Mouse (Mus musculus) cerebellum, postnatal 14 days (tissue): ENCODE measurements around the gene Ncf4.
"Not testable (repeated sequence)": the region's sequence is repeated elsewhere in the genome, so short reads cannot be mapped to it uniquely, and the experiment has no call there.

Experiments used
- DNase-seq, 2 experiments: peaks; one replicate each; pipeline ENCODE4 v3.0.0; 2021; ENCODE audit warnings: mixed read lengths in 2 of 2

The Ncf4 gene

DNA sequence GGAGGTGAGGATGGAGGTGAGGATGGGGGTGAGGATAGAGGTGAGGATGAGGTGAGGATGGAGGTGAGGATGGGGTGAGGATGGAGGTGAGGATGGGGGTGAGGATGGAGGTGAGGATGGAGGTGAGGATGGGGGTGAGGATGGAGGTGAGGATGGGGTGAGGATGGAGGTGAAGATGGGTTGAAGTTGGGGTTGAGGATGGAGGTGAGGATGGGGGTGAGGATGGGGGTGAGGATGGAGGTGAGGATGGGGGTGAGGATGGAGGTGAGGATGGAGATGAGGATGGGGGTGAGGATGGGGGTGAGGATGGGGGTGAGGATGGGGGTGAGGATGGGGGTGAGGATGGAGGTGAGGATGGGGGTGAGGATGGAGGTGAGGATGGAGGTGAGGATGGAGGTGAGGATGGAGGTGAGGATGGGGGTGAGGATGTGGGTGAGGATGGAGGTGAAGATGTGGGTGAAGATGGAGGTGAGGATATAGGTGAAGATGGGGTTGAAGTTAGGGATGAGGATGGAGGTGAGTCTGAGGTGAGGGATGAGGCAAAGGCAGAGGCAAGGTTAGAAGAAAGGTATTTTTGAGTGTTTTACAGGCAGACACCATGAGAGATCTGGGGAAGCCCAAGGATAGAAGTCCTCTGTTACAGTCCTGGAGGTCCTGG lies 12.1 kb downstream of the Ncf4 start:
- not testable (repeated sequence) for DNase-seq

DNA sequence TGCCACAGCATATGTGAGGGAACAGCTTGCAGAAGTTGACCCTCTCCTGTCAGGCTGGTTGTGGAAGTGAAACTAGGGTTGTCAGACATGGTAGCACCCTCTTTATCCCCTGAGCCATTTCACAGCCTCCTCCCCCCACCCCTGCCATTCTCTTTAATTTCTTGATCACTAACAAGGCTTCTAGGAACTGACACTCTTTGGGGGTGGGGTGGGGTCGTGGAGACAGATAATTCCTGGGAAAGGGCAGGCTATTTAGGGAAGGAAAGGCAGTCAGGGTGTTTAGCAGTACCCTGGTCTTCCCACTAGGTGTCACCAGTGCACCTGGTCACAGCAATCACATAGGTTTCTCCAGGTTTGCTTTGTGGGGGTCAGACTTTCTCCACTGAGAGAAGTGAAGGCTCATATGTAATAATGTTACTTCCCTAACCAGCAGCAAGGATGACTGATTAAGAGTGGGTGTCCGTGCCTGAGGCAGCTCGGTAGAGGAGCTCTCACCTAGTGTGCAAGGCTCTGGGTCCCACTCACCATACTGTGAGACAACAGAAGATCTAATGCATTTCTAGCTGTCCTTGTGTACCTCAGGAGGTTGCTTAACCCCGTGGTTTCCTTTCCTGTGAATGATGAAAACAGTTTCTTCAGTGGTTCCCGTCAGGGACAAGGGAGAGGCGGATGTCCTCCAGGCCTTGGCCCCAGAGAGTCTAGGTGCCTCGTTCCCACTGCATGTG lies 12.9 kb downstream of the Ncf4 start:
- peak; percentile 81 to 85 for DNase-seq

DNA sequence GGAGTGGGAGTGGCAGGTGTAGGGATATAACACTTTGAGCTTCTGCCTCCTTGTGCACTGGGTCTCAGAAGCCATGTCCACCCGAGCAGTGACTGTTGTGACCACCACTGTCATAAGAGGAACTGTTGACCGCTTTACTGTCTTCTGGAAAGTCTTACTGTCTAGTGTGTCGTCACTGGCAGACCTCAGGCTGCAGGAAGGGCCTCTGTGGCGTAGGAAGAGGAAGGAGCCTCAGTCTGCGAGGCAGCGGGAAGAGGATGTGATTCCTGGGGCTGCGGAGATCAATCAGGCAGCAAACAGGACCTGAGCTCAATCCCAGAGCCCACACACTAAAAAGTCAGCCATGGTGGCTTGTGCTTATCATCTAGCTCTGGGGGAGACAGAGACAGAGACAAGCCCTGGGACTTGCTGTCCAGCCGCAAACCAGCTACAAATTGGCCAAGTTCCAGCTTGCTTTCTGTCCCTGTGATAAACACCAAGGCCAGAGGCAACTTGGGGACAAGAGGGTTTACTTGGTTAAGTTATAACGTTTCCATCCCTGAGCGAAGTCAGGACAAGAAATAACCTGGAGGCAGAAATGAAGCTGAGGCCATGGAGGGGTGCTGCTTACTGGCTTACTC lies 13.8 kb downstream of the Ncf4 start:
- DNase-seq: no peak

DNA sequence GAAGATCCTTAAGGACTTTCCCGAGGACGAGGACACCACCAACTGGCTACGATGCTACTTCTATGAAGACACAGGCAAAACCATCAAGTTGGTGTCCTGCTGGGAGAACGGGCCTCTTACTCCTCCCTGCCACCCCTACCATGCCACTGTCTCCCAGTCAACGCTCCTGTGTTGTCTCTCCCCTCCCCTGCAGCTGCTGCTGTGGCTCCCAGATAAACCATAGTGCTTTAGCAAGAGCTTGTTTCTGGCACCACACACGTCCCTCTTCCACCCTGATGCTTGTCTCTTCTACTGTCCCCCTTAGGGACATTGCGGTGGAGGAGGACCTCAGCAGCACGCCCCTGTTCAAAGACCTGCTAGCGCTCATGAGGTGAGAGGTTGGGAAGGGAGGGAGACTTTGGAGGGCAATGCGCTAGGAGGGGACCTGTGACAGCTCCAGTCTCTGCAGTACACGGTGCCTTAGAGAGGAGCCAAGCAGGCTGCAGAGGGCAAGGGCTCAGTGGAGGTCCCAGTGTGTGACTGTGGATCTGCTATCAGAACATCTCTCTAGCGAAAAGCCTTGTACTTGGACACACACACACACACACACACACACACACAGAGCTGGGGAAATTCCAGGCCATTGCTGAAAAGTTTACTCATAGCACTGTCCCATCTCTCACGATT lies 16.2 kb downstream of the Ncf4 start:
- no peak for DNase-seq

DNA sequence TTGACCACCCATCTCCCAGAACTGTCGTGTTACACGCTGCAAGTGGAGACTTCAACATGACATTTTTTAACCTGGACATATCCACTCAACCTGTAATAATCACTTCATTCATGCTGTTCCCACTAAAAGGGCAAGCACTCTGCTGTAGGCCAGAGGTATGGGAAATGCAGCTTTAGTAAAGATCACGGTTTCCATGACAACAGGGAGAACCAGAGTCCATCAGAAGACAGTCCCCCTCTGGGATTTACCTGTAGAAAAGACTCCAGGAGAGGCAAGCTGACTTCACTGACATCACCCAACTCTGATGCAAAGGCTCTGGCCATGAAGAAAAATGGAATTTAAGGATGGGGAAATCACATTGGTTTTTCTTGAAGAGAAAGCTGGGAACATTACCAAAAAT lies 18.7 kb downstream of the Ncf4 start:
- DNase-seq: no peak

DNA sequence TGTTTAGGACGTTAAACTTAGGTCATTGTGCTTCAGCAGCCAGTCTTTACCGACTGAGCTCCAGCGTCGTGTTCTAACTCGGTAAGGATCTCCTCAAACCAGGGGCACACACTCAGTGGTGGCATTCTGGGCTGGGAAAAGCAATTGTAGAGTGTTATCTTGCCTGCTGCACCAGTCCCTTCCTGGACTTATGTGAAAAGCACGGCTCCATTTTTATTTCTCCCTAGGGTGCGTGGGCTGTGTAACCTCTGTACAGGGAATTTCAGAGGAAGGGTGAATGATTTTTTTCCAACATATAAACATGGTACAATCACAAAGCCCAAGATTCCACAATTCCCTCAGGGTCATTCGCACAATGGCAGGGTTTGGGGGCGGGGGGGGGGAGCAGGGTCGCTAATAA lies 22.8 kb downstream of the Ncf4 start:
- no peak for DNase-seq

DNA sequence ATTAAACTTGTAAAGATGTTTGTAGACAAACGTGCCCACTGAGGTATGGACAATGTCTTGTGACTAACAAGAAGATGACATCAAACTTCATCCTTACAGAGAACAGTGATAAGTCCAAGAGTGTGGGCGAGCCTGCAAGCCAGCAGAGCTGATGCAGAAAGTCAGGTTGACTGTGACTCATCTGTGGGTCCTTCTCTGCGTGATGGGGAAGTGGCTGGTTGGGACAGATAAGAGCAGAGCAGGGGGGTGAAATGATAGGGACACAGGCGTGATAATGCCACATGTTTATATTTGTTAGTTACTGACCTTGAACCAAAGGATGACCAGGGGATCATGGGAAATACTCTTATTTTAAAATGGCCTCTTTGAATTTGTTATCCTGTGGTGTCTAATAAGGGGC lies 23.3 kb downstream of the Ncf4 start:
- no peak for DNase-seq

DNA sequence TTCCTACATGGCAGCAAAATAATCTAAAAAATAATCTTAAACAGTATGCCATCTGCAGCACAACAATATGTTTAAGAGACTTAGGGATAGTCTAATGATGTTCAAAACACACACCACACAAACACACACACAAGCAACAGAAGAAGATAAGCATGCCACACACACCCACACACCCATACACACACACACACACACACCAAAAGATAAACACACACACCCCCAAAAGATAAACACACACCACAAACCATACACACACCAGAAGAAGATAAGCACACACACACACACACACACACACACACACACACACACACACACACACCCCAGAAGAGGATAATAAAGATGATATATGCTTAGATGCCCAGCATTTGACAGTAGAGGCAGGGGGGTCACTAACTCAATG lies 26.6 kb downstream of the Ncf4 start:
- DNase-seq: no peak

DNA sequence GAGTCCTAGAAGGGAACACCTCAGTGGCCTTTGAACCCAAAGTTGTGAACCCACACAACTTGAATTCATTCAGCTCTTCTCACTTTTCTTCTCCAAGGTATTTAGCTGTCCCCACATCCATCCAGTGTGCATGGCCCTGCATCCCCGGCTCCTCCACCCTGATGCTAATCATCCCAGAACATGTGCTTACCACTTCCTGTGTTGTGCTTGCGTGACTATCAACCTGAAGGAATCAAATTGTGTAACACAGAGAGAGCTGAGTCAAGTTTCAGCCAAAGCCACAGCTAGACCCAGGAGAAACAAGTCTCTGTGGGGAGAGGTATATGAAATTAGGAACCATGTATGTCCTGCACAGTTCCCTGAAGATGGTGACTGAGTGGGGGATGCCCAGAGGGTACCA lies 33.7 kb downstream of the Ncf4 start:
- no peak for DNase-seq

DNA sequence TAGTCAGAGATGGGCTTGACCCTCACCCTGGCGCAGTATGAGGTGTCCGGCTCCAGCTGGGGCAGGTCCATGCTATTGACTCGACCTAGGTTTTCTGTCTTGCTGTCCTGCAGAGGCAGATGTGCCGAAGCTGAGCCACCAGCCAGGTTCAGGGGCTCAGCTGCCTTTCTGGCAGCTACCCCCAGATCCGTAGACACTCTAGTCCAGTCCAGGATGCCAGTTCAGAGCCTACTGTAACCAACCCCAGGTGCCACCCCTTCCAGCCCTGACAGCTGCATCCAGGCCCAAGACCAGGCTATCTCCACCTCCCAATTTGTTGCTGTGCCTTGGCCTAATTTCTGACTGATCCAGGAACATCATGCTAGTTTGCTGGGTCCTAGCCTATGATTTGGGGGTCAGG lies 43.3 kb downstream of the Ncf4 start:
- DNase-seq: no peak

DNA sequence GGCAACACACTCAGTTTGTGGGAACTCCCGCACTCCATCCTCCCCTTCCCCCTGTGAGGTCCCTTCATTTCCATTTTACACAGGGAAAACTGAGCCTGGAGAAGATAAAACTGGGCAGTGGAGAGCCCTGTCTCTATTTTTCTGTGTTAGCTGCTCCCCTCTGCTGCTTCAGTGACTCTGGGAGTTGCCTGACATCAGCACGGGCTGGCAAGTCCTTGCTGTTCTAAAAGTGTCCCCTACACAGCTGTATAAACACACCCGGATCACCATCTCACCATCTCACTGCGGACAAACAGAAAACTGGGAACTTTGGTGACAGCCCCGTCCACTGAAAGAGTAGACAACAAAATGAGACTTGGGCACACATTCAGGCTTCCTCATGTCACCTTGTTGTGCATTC lies 45.2 kb downstream of the Ncf4 start:
- DNase-seq: not testable (repeated sequence)

DNA sequence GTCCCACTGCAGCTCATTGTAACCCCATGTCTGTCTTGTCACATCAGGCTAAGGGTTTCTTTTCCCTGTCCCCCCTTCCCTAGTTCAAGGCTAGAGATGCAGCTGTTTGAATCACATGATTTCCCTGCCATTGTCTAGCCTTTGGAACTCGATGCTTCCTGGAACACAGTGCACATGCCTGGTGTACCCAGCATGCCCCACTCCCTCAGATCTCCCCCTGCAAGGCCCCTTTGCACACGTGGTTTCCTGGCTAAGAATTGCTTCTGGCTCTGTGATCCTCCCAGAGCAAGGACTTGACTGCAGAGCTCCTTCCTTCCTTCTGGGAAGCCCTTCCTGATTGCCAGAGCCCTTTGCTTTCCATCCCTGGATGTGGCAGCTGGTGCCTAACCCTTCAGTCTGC lies 48.6 kb downstream of the Ncf4 start:
- DNase-seq: not testable (repeated sequence)

DNA sequence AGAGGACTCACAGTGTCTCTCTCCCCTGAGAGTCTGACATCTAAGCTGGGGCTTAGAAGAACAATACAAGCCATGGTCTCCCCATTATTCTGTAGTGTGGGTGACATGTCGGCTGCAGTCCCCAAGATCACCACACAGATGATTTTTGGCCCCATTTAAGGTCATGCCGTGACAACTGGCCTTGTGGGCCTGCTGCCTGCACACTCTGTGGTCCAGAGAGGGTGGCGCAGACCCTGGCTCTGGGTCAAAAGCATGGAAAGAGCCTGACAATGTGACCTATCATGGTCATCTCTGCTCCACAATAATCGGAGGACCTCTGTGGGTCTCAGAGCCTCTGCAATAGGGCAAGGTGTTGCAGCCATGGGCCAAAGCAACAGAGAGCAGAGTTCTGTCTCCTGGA lies 49.1 kb downstream of the Ncf4 start:
- DNase-seq: no peak

DNA sequence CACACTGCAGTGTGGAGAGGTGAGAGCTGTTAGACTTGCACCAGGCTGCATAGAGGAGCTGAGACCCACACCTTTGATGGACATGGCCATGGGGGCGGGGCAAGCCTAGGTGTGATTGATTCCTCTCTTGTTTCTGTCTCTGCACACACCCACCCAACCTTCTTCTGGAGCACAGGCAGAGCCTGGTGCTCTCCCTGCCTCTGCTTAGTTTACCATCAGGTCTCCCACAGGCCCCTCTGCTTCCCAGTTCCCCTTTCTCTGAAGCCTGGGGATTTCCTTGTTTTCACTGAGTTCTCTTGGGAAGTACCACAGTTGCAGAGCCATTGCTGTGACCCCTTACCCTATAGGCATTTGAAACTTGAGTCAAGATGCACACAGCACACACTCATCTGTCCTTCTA lies 54.0 kb downstream of the Ncf4 start:
- no peak for DNase-seq

DNA sequence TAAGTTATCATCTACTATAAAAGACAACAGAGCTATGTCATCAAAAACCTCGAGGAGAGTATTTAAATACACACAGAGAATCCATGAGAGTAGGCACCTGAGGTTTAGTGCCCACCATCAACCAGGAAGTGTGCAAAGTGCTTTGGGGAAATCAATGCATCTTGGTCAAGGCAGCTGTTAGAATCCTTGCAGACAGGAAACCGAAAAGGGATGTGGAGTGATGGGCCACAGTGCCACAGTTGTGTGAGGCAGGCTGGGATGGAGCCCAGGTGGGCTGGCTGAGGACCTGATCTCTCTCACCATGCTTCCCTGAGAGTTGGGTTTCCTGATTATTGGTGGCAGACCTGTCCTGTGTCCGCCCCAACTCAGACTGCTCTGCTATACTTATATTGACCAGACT lies 55.0 kb downstream of the Ncf4 start:
- DNase-seq: no peak

DNA sequence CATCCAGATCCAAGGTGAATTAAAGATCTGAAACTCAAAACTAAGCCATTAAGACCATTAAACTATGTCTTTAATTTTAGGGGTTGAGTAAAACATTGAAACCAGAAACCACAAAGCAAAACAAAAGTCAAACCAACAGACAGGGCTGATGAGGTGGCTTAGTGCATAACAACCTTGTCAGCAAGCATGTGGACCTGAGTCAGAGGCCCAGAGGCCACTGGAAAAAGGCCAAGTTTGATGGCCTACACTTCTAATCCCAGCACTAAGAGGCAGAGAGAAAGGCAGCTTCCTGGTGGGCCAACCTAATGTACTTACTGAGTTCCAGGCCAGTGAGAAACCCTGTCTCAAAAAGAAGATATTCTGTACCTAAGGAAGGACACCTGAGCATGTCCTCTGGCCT lies 56.2 kb downstream of the Ncf4 start:
- no peak for DNase-seq

DNA sequence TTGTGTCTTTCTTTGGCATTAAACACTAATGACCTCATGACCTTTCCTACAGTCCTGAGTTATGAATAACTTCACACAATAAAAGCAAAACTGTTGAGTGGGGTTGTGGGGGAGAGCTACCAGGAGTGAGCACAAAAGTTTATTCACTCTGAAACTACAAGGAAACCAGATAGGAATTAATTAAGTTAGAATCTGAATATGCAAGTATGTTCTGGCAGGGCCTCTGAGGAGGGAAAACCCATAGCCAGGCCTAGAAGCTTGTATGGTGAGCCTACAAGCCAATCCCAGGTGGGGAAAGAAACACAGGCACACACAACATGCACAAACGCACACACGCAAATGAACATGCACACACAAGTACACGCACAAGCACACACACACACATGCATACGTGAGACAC lies 58.1 kb downstream of the Ncf4 start:
- no peak for DNase-seq

DNA sequence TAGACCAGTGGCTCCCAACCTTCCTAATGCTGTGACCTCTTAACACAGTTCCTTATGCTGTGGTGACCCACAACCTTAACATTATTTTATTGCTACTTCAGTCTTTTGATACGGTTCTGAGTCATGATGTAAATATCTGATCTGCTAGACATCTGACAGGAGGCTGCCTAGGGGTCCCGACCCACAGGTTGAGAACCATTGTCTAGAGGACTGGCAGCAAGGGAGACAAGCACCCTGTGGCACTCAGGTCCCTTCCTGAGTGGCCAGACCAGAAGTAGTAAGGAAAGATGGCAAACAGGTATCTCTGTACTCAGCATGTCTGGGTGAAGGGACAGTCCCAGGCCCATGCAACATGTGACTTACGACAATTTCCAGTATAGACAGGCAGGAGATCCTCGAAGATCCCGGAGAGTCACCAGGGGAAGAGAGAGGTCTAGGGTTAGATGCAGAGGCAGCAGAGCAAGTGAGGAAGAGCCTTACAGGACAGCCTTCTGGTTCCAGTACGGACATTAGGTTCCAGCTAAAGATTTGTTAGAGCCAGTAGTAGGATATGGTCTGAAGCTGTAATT lies 59.1 kb downstream of the Ncf4 start:
- DNase-seq: no peak

DNA sequence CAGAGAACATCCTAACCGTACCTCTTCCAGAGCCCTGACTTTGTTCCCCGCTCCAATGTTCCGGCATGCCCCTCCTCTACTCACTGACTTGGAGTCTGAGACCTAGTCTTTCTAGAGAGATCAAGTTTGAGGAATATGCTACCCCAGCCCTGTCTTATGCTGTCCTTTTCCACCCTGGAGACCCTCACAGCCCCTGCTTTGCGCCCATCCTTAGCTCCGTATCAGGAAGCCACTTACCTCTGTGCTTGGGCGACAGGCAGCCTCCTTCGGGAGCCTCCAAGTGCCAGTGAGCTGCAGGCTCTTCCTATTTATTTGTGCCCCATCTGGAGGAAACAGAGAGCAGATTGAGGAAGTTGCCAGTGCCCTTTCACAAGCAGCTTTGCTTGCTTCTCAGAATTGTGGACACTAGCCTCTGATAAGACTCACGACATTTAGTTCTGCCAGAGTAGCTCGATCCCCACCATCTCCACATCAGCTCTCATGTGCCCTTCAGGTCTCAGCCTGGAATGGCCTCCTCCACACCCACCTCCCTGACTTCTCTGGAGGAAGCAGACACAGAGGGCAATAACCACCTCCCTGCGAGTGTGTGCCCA lies 60.8 kb downstream of the Ncf4 start, which contains the start of gene Csf2rb2:
Gene Csf2rb2 (minus strand): TSS at position 381 of the 593 bp plus-strand sequence.
- no peak for DNase-seq

DNA sequence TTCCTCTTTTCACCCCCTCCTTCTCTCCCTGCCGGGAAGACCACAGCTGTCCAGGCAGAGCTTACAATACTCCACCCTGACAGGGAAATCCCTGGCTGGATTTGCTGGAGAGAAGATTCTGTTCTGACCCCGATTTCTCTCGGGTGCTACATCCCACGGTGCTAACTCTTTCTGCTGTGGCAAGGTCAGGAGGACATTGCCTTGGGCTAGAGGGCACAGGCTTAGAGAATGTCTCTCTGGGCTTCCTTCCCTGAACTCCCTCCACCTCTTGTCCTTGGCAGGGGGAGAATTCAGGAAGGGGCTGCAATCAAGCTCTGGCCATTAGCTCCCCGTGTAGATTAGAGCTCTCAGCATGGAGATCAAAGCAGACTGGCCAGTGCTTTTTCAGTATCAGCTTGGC lies 65.3 kb downstream of the Ncf4 start:
- DNase-seq: no peak

DNA sequence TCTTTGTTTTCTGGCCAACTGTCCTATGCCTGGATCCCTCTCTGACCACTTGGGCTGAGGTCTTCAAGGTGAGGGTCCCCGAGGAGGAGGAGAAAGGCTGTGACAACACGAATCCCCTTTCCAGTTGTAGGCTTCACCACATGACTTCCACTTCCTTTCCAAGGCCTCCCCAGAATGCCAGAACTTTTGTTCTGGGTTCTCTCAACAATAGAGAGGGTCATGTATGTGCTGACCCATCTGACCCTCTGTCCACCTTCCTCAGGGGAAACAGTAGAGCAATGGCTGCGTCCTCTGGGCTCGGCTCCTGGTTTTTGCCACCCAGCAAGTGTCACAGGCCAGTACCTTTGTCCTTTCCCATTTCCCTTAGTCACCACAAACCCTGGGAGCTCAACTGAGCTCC lies 66.4 kb downstream of the Ncf4 start:
- no peak for DNase-seq
